Mouse (Mus musculus): ENCODE data around the gene Bmp8b. TPM values are rescaled to one million over a fixed set of nuclear protein-coding genes. Genes with fewer than 3 reads are reported as not detected.

The Bmp8b gene
- polyA plus RNA-seq, 1 experiment: 0.15 TPM

DNA sequence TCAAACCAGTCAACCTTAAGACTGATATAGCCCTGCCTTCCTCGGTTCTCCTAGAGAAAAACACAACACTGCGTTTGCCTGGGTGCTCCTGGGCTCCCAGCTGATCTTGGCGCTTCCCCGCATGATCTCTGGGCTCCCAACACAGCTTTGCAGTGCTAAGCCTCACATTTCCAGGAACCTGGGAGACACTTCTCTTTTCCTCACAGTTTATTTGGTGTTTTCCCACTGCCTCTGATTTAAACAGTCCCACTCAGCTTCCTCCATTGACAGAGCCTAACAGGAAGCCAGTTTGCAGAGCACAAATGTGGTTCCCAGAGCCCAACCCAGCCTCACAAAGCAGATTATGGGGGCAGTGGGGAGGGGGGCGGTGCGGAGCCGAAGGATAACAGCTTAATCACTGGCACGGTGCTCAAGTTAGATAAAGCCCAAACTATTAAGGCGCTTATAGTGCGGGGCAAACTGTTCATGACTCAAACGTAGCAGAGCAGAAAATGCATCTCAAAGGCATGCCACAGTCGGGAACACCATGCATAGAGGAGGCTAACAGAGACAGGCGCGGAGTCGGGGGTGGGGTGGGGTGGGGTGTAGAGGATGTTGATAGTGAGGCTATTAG, 57.4 kb downstream of the Bmp8b start:
- TF ChIP-seq POLR2A (IDR thresholded peaks at IDR 0.05; ENCODE audit: extremely low read depth, insufficient read depth, low read length) (no peak), CTCF (IDR thresholded peaks at IDR 0.05; ENCODE audit: extremely low read depth, insufficient read depth, low read length) (no peak)
- Histone ChIP-seq H3K4me1 (ENCODE audit: control insufficient read depth, insufficient read depth, low read length) (peaks cover 5% of the 10 kb centered on the region; the same call in 1 of the 2 replicates), H3K27ac (ENCODE audit: insufficient read depth, low read length) (no peak overlapping the region), H3K4me3 (ENCODE audit: insufficient read depth, low read length) (no peak overlapping the region)

DNA sequence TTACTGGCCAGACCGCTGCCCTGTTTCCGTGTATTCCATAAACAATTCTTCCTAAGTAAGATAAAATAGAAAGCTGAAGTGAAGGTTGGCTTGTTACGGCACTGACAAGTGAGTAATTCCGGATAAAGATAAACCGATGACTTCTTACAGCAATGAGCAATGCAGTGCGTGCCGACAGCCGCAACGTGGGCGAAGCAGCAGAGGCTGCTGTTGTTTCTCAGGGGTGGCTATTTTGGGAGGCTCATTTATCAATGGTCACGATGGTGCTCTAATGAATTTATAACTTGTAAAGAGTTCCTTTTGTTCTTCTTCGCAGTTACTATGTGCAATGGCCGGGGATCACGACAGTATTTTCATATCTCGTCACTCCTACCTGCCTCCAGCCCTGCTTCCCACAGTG, 59.2 kb downstream of the Bmp8b start:
- no peak overlapping the region for H3K4me3 ChIP-seq (ENCODE audit: insufficient read depth, low read length)
- peaks cover 5% of the 10 kb centered on the region; the same call in 1 of the 2 replicates for H3K4me1 ChIP-seq (ENCODE audit: control insufficient read depth, insufficient read depth, low read length)
- TF ChIP-seq POLR2A (IDR thresholded peaks at IDR 0.05; ENCODE audit: extremely low read depth, insufficient read depth, low read length): no peak
- TF ChIP-seq CTCF (IDR thresholded peaks at IDR 0.05; ENCODE audit: extremely low read depth, insufficient read depth, low read length): no peak
- H3K27ac ChIP-seq (ENCODE audit: insufficient read depth, low read length): no peak overlapping the region

- no peaks in the 10 kb centered on the region for H3K4me1 ChIP-seq (ENCODE audit: control insufficient read depth, insufficient read depth, low read length)
- H3K27ac ChIP-seq (ENCODE audit: insufficient read depth, low read length): no peak overlapping the region
- H3K4me3 ChIP-seq (ENCODE audit: insufficient read depth, low read length): no peak overlapping the region
- no peak for TF ChIP-seq CTCF (IDR thresholded peaks at IDR 0.05; ENCODE audit: extremely low read depth, insufficient read depth, low read length)
Observed at GRCm38 (mm10) chr4:123171811-123172210, 66.8 kb downstream of the Bmp8b start.

Other genes with a start within 250 kb of the Bmp8b start
- gene Cap1, start 219.1 kb upstream of the Bmp8b start, polyA plus RNA-seq (2012; rRNA removed): 134 and 146 TPM in 2 replicates
- gene Mfsd2a, start 144.0 kb upstream of the Bmp8b start, polyA plus RNA-seq (2012; rRNA removed): 36.1 and 37.3 TPM in 2 replicates
- 8.4 and 10.1 TPM in 2 replicates for gene Mycl, start 109.5 kb upstream of the Bmp8b start, polyA plus RNA-seq (2012; rRNA removed)
- 12.6 and 15.7 TPM in 2 replicates for gene Trit1, start 88.6 kb upstream of the Bmp8b start, polyA plus RNA-seq (2012; rRNA removed)
- gene Oxct2b, start 11.1 kb downstream of the Bmp8b start, polyA plus RNA-seq (2012; rRNA removed): 0.08 and 0.21 TPM in 2 replicates
- gene Ppie, start 34.8 kb downstream of the Bmp8b start, polyA plus RNA-seq (2012; rRNA removed): 18.2 and 19.7 TPM in 2 replicates
- gene Hpcal4, start 78.1 kb downstream of the Bmp8b start, polyA plus RNA-seq (2012; rRNA removed): 562 and 609 TPM in 2 replicates
- gene Nt5c1a, start 96.3 kb downstream of the Bmp8b start, polyA plus RNA-seq (2012; rRNA removed): 3.3 and 3.7 TPM in 2 replicates
- gene Heyl, start 128.4 kb downstream of the Bmp8b start, polyA plus RNA-seq (2012; rRNA removed): 2.0 TPM in 2 replicates
- gene Pabpc4, start 157.2 kb downstream of the Bmp8b start, polyA plus RNA-seq (2012; rRNA removed): 35.3 and 35.6 TPM in 2 replicates
- 0.10 and 0.13 TPM in 2 replicates for gene Oxct2a, start 218.5 kb downstream of the Bmp8b start, polyA plus RNA-seq (2012; rRNA removed)
- gene Bmp8a, start 238.1 kb downstream of the Bmp8b start, polyA plus RNA-seq (2012; rRNA removed): 0.17 and 0.23 TPM in 2 replicates